Mouse (Mus musculus): ENCODE results near the gene B3galnt2. TPM values are rescaled to one million over a fixed set of nuclear protein-coding genes. Genes with fewer than 3 reads are reported as not detected.
A peak's percentile ranks its signal among the peaks of the same experiment; 100 is the strongest.
"Not testable (repeated sequence)": the region's sequence is repeated elsewhere in the genome, so short reads cannot be mapped to it uniquely, and the experiment has no call there.

The B3galnt2 gene
- polyA plus RNA-seq, 1 experiment, result 11.5 TPM

DNA sequence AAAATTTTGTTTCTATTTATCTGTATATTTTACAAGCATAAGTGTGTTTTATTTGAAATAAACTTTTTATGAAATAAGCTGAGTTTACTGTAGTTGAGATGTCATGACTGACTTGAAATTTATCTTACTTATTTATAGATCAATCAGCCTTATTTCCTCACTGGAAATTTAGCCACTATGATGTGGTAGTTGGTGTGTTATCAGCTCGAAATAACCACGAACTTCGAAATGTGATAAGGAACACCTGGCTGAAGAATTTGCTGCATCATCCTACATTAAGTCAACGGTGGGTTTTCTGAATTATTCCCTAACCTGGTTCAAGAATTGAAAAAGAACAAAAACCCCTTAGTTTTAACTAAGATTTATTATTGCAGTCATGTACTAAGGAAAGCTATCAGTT is 11.9 kb downstream of the B3galnt2 start:
- H3K27ac ChIP-seq (ENCODE audit: insufficient read depth, low read depth, low read length), result no peak overlapping the region
- TF ChIP-seq POLR2A (IDR thresholded peaks at IDR 0.05; ENCODE audit: borderline replicate concordance, low read depth, low read length) (no peak), CTCF (IDR thresholded peaks at IDR 0.05; ENCODE audit: low read depth, low read length) (no peak)
- no peak overlapping the region for H3K4me3 ChIP-seq (ENCODE audit: insufficient read depth, low read length)
- H3K4me1 ChIP-seq (ENCODE audit: control insufficient read depth, insufficient read depth, low read length), result peaks cover 10% of the 10 kb centered on the region

GRCm38 (mm10) chr13:13968629-13969111 is 14.4 kb downstream of the B3galnt2 start:
- H3K27ac ChIP-seq (ENCODE audit: insufficient read depth, low read depth, low read length), result peak overlapping the region; percentile 47
- peaks cover 10% of the 10 kb centered on the region for H3K4me1 ChIP-seq (ENCODE audit: control insufficient read depth, insufficient read depth, low read length)
- TF ChIP-seq CTCF (IDR thresholded peaks at IDR 0.05; ENCODE audit: low read depth, low read length), result no peak
- TF ChIP-seq POLR2A (IDR thresholded peaks at IDR 0.05; ENCODE audit: borderline replicate concordance, low read depth, low read length), result no peak
- no peak overlapping the region for H3K4me3 ChIP-seq (ENCODE audit: insufficient read depth, low read length)

DNA sequence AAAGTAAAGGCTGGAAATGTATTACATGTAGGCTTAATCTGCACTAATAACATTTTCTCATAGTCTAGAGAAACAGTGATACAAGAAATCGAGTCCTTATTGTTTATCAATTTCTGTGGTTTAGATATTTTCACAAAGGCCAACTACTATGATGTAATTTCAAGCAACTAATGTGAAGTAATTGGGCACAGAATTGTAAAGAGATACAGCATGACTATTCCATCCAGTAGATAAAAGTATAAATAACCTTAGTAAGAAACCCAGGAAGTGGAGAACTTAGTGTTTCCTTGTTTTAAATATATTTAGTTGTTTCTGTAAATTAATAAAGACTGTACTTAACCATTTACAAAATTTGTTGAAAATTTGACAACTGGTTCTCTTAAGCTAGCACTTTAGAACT is 15.5 kb downstream of the B3galnt2 start:
- no peak for TF ChIP-seq CTCF (IDR thresholded peaks at IDR 0.05; ENCODE audit: low read depth, low read length)
- no peak for TF ChIP-seq POLR2A (IDR thresholded peaks at IDR 0.05; ENCODE audit: borderline replicate concordance, low read depth, low read length)
- Histone ChIP-seq H3K4me3 (ENCODE audit: insufficient read depth, low read length) (no peak overlapping the region), H3K27ac (ENCODE audit: insufficient read depth, low read depth, low read length) (no peak overlapping the region), H3K4me1 (ENCODE audit: control insufficient read depth, insufficient read depth, low read length) (peaks cover 10% of the 10 kb centered on the region)

DNA sequence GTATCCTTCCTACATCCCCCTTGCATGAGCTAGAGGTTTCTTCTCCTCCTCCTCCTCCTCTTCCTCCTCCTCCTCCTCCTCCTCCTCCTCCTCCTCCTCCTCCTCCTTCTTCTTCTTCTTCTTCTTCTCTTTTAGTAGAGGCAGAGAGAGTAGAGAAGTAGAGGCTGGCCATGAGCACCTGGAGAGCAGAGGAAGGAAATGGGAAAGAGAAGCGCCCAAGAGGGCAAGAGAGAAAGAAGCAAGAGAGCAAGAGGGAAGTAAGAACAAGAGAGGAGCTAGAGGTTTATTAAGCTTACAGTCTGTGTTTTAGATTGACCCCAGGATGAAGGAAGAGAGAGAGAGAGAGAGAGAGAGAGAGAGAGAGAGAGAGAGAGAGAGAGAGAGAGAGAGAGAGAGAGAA is 27.6 kb downstream of the B3galnt2 start:
- not testable (repeated sequence) for H3K4me3 ChIP-seq (ENCODE audit: insufficient read depth, low read length); H3K4me1 ChIP-seq (ENCODE audit: control insufficient read depth, insufficient read depth, low read length); H3K27ac ChIP-seq (ENCODE audit: insufficient read depth, low read depth, low read length)

- H3K4me3 ChIP-seq (ENCODE audit: insufficient read depth, low read length), result no peak overlapping the region
- no peak overlapping the region for H3K27ac ChIP-seq (ENCODE audit: insufficient read depth, low read depth, low read length)
- no peak for TF ChIP-seq CTCF (IDR thresholded peaks at IDR 0.05; ENCODE audit: low read depth, low read length)
- no peak for TF ChIP-seq POLR2A (IDR thresholded peaks at IDR 0.05; ENCODE audit: borderline replicate concordance, low read depth, low read length)
- H3K4me1 ChIP-seq (ENCODE audit: control insufficient read depth, insufficient read depth, low read length), result no peaks in the 10 kb centered on the region
Measured at GRCm38 (mm10) chr13:13983523-13983922, 29.3 kb downstream of the B3galnt2 start.

DNA sequence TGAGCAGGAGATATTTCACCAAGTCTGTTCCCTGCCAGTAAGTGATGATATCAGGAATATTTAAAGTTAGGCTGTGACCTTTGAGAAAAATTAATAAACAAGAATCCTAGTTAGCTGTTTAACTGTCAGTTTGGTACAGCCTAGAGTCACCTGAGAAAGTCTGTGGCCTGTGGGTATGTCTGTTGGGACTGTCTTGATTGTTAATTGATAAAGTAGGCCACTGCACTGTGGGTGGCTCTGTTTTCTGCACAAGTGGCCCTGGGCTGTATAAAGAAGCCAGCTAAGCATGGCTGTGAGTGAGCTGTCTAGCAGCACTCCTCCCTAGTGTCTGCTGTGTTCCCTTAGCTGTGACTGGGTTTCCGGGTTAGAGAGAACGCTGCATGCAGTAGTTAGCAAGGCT is 34.9 kb downstream of the B3galnt2 start:
- Histone ChIP-seq H3K27ac (ENCODE audit: insufficient read depth, low read depth, low read length) (no peak overlapping the region), H3K4me1 (ENCODE audit: control insufficient read depth, insufficient read depth, low read length) (no peaks in the 10 kb centered on the region), H3K4me3 (ENCODE audit: insufficient read depth, low read length) (no peak overlapping the region)
- TF ChIP-seq CTCF (IDR thresholded peaks at IDR 0.05; ENCODE audit: low read depth, low read length), result no peak

GRCm38 (mm10) chr13:13990391-13990790 is 36.1 kb downstream of the B3galnt2 start:
- Histone ChIP-seq H3K4me3 (ENCODE audit: insufficient read depth, low read length) (no peak overlapping the region), H3K27ac (ENCODE audit: insufficient read depth, low read depth, low read length) (no peak overlapping the region), H3K4me1 (ENCODE audit: control insufficient read depth, insufficient read depth, low read length) (no peaks in the 10 kb centered on the region)
- no peak for TF ChIP-seq POLR2A (IDR thresholded peaks at IDR 0.05; ENCODE audit: borderline replicate concordance, low read depth, low read length)
- TF ChIP-seq CTCF (IDR thresholded peaks at IDR 0.05; ENCODE audit: low read depth, low read length), result no peak

DNA sequence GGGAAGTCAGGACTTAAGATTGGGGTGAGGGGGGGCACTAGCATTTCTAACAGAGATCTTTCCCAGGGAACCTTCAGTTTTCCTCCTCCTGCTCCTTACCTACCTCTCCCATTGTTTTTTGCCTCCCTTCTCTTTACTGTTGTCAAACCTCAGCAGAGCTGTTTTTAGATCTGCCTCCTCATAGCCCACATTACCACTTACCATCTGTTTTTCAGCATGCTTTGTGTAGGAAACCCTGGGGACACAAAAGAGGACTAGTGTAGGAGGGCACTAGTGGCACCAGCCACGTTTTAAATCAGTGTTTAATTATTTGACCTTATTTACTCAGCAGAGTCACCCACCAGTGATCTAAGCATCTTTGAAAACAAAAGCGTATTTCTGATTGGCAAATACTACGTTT is 38.8 kb downstream of the B3galnt2 start:
- no peak overlapping the region for H3K27ac ChIP-seq (ENCODE audit: insufficient read depth, low read depth, low read length)
- H3K4me1 ChIP-seq (ENCODE audit: control insufficient read depth, insufficient read depth, low read length), result no peaks in the 10 kb centered on the region
- H3K4me3 ChIP-seq (ENCODE audit: insufficient read depth, low read length), result no peak overlapping the region
- TF ChIP-seq CTCF (IDR thresholded peaks at IDR 0.05; ENCODE audit: low read depth, low read length) (no peak), POLR2A (IDR thresholded peaks at IDR 0.05; ENCODE audit: borderline replicate concordance, low read depth, low read length) (no peak)

DNA sequence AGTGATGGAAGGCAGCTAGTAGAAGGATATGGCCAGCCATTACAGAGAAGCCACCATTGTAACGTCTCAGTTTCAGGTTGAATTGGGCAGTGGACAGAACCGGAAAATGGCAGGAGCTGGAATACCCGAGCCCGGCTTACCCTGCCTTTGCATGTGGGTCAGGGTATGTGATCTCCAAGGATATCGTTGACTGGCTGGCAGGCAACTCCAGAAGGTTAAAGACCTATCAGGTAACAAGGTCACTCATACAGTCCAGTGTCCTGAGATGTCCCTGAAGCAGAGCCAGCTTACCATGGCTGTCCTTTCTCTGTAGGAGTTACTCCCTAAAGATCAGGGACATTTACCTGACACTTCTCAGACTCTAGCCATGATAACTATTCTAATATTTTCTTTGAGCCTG is 40.8 kb downstream of the B3galnt2 start:
- Histone ChIP-seq H3K27ac (ENCODE audit: insufficient read depth, low read depth, low read length) (no peak overlapping the region), H3K4me1 (ENCODE audit: control insufficient read depth, insufficient read depth, low read length) (no peaks in the 10 kb centered on the region), H3K4me3 (ENCODE audit: insufficient read depth, low read length) (no peak overlapping the region)
- no peak for TF ChIP-seq CTCF (IDR thresholded peaks at IDR 0.05; ENCODE audit: low read depth, low read length)
- TF ChIP-seq POLR2A (IDR thresholded peaks at IDR 0.05; ENCODE audit: borderline replicate concordance, low read depth, low read length), result no peak

DNA sequence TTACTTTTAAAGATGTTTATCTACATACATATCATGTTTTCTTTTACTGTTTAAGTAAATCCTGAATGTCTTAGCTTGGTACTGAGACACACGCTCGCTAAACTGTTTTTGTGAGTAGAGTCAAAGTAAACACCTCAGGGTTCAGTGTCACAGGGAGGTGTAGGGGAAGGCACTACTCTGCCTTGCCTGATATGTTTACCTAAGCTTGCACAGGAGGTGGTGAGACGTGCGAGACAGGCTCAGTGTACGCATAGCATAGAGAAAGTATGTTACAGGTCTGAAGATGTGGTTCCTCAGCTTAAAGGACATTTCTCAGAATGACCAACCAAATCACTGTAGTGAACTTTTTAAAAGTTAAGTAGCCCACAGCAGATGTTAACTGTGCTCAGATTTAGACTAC is 43.2 kb downstream of the B3galnt2 start:
- no peak for TF ChIP-seq CTCF (IDR thresholded peaks at IDR 0.05; ENCODE audit: low read depth, low read length)
- no peak for TF ChIP-seq POLR2A (IDR thresholded peaks at IDR 0.05; ENCODE audit: borderline replicate concordance, low read depth, low read length)
- H3K27ac ChIP-seq (ENCODE audit: insufficient read depth, low read depth, low read length), result no peak overlapping the region
- H3K4me1 ChIP-seq (ENCODE audit: control insufficient read depth, insufficient read depth, low read length), result no peaks in the 10 kb centered on the region

DNA sequence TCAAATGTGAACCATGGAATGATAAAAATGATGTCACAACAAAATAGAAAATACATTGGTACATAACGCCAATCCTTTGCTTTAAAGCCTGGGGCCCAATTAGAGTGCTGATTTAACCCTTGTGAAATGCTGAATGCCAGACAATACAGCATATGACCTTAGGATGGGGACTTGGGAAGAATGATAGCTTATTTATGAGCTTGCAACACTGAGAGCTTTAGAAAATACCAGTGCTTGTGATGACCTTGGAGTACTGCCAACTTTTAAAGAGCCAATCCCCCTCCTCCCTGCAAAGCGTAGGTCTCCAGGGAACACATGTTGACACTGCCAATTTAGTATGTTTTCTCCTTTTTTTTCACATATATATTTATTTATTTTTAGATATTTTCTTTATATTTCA is 48.4 kb downstream of the B3galnt2 start:
- Histone ChIP-seq H3K4me3 (ENCODE audit: insufficient read depth, low read length) (no peak overlapping the region), H3K4me1 (ENCODE audit: control insufficient read depth, insufficient read depth, low read length) (peaks cover 3% of the 10 kb centered on the region; the same call in 1 of the 2 replicates), H3K27ac (ENCODE audit: insufficient read depth, low read depth, low read length) (no peak overlapping the region)
- TF ChIP-seq CTCF (IDR thresholded peaks at IDR 0.05; ENCODE audit: low read depth, low read length) (no peak), POLR2A (IDR thresholded peaks at IDR 0.05; ENCODE audit: borderline replicate concordance, low read depth, low read length) (no peak)

More for the DNA sequence above, 43.2 kb downstream of the B3galnt2 start:
- H3K4me3 ChIP-seq (ENCODE audit: insufficient read depth, low read length), result no peak overlapping the region
